Mouse (Mus musculus): Measurements from ENCODE around the gene Haus3. TPM values are rescaled to one million over a fixed set of nuclear protein-coding genes. Genes with fewer than 3 reads are reported as not detected.

Haus3 gene
- total and polyA plus RNA-seq, 3 experiments, result 0.92 to 4.8 (median 3.2) TPM

DNA sequence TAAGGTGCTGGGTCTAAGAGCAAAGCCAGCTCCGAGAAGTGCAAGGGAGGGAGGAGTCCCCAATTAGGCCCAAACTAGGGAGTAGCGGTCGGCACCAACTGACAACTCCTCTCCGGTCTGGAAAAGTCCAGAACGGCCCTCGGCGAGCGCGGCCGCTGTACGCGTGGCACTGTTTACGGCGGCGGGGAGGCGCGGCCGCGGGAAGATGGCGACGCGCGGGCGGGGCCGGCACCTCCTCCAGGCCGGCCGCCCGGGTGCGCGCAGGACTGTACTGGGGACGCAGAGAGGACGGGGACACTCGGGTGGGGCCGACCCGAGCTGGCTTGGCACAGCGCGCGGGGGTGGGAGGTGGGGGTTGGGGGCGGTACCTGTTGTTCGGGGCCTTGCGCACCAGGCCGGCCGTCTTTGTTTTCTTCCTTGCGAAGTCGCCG is 17.6 kb upstream of the Haus3 start:
- WGBS, result 1% methylated on average over 46 of the region's 46 CpGs
- intact Hi-C loops (cut with DNase I), result loop anchor here (10.0 kb wide), 1 partner anchor 532 kb away; the partner anchor contains the start of genes Slbp, Tacc3 and Tmem129
- no peak for TF ChIP-seq CTCF (IDR thresholded peaks at IDR 0.05)
- TF ChIP-seq POLR2A (IDR thresholded peaks at IDR 0.05; ENCODE audit: insufficient read depth, low read depth, low read length), result peak; percentile 18; the same call in 1 of the 2 replicates
- H3K9ac ChIP-seq (ENCODE audit: low read depth, low read length), result peak overlapping the region; percentile 93
- no peaks in the 10 kb centered on the region for H3K27me3 ChIP-seq (ENCODE audit: control insufficient read depth, insufficient read depth, low read length)
- H3K79me2 ChIP-seq (replicated peaks; ENCODE audit: control insufficient read depth, insufficient read depth, low read length), result 0 out of 2 replicates have a peak, but pooled peaks cover 2% of the 10 kb centered on the region
- peak overlapping the region; percentile 89 for H3K4me3 ChIP-seq
- peak; percentile 82 to 84 for DNase-seq
- peaks cover 14% of the 10 kb centered on the region for H3K36me3 ChIP-seq (ENCODE audit: control insufficient read depth, insufficient read depth, low read length)
- H3K4me1 ChIP-seq (ENCODE audit: control insufficient read depth, insufficient read depth, low read length), result peaks cover 45% of the 10 kb centered on the region
- peak overlapping the region; percentile 97 for H3K27ac ChIP-seq

DNA sequence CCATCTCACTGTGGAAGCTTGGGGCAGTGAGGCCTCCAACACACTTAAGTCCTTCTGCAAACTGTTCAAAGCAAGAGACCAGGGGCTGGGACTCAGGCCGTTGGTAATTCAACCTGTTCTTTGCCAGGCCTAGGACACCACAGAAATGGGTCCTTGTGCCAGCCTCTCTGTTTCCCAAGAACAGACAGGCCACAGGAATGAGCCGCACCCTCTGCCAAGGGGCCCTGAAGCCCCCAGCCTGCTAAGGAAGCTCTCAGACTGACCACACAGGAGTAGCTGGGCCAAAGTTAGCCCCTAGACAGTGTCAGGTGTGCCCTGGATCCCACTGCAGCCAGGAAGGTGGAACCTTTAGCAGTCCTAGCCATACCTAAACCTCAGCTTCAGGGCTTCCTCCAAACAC is 17.1 kb upstream of the Haus3 start:
- TF ChIP-seq CTCF (IDR thresholded peaks at IDR 0.05), result no peak
- TF ChIP-seq EP300 (IDR thresholded peaks at IDR 0.05; ENCODE audit: insufficient read depth, low read depth, low read length), result no peak
- no peak for TF ChIP-seq POLR2A (IDR thresholded peaks at IDR 0.05; ENCODE audit: insufficient read depth, low read depth, low read length)
- 34% methylated on average over 2 of the region's 2 CpGs for WGBS
- Histone ChIP-seq H3K27ac (peak overlapping the region; percentile 97), H3K9ac (ENCODE audit: low read depth, low read length) (peak overlapping the region; percentile 93), H3K36me3 (ENCODE audit: control insufficient read depth, insufficient read depth, low read length) (peaks cover 20% of the 10 kb centered on the region), H3K27me3 (ENCODE audit: control insufficient read depth, insufficient read depth, low read length) (no peaks in the 10 kb centered on the region), H3K79me2 (replicated peaks; ENCODE audit: control insufficient read depth, insufficient read depth, low read length) (0 out of 2 replicates have a peak, but pooled peaks cover 2% of the 10 kb centered on the region), H3K4me3 (peak overlapping the region; percentile 89), H3K4me1 (ENCODE audit: control insufficient read depth, insufficient read depth, low read length) (peaks cover 50% of the 10 kb centered on the region)
- intact Hi-C loops (cut with DNase I), result loop anchor here (10.0 kb wide), 1 partner anchor 532 kb away; the partner anchor contains the start of genes Slbp, Tacc3 and Tmem129
- peak in 1 of 2 experiments; percentile 48 for DNase-seq

DNA sequence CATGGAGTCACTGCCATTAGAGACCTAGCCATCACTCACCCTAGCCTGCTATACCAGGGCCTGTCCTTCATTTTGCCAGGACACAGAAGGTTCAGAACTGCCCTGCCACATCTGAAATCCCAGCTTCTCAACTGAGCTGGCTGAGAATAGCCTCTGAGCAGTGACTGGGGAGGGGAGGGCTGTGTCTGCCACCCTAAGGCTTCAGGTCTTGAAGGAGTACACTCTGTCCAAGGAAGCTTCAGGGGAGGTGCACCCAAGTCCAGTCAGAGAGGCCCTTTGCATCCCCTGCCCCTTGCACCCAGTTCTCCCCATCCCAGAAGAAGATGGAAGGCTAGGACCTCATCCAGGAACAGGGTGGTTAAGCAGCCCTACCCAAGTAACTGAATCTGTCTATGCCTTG is 16.5 kb upstream of the Haus3 start:
- intact Hi-C loops (cut with DNase I), result loop anchor here (10.0 kb wide), 1 partner anchor 531 kb away; the partner anchor contains the start of genes Slbp, Tacc3 and Tmem129
- Histone ChIP-seq H3K27ac (peak overlapping the region; percentile 97), H3K9ac (ENCODE audit: low read depth, low read length) (peak overlapping the region; percentile 93), H3K36me3 (ENCODE audit: control insufficient read depth, insufficient read depth, low read length) (peaks cover 25% of the 10 kb centered on the region), H3K4me1 (ENCODE audit: control insufficient read depth, insufficient read depth, low read length) (peaks cover 53% of the 10 kb centered on the region), H3K27me3 (ENCODE audit: control insufficient read depth, insufficient read depth, low read length) (no peaks in the 10 kb centered on the region), H3K4me3 (peak overlapping the region; percentile 89), H3K79me2 (replicated peaks; ENCODE audit: control insufficient read depth, insufficient read depth, low read length) (0 out of 2 replicates have a peak, but pooled peaks cover 2% of the 10 kb centered on the region)
- TF ChIP-seq POLR2A (IDR thresholded peaks at IDR 0.05; ENCODE audit: insufficient read depth, low read depth, low read length) (no peak), CTCF (IDR thresholded peaks at IDR 0.05) (no peak), EP300 (IDR thresholded peaks at IDR 0.05; ENCODE audit: insufficient read depth, low read depth, low read length) (no peak)
- DNase-seq, result peak in 1 of 2 experiments; percentile 28

DNA sequence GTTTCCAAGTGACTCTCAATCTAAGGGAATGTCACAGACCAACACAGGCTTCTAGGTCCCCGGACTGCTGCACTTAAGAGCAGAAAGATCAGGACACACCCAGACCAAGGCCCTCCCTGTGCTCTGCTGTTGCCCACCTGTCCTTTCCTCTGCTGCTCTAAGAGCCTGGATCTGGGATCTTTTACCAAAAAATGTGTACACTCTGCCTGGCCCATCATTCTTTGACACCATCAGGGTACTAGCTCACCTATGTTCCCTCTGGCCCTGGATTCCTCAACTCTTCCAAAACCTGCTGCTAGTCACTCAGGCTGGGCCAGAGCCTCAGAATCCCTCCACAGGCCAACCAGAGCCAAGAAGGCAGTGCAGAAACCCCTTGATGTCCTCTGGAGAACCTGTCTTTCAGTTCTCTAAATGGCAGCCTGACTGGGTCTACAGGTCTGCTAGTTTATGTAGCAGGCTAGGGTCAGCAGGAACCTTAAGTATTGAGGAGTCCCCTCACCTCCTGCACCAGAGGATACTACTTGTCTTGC is 15.8 kb upstream of the Haus3 start:
- 0 out of 2 replicates have a peak, but pooled peaks cover 2% of the 10 kb centered on the region for H3K79me2 ChIP-seq (replicated peaks; ENCODE audit: control insufficient read depth, insufficient read depth, low read length)
- peaks cover 26% of the 10 kb centered on the region for H3K36me3 ChIP-seq (ENCODE audit: control insufficient read depth, insufficient read depth, low read length)
- 48% methylated on average over 1 of the region's 1 CpGs for WGBS
- no peak for TF ChIP-seq CTCF (IDR thresholded peaks at IDR 0.05)
- TF ChIP-seq EP300 (IDR thresholded peaks at IDR 0.05; ENCODE audit: insufficient read depth, low read depth, low read length), result no peak
- no peak for TF ChIP-seq POLR2A (IDR thresholded peaks at IDR 0.05; ENCODE audit: insufficient read depth, low read depth, low read length)
- no peaks in the 10 kb centered on the region for H3K27me3 ChIP-seq (ENCODE audit: control insufficient read depth, insufficient read depth, low read length)
- H3K9ac ChIP-seq (ENCODE audit: low read depth, low read length), result peak overlapping the region; percentile 93
- peak overlapping the region; percentile 89 for H3K4me3 ChIP-seq
- intact Hi-C loops (cut with DNase I), result loop anchor here (10.0 kb wide), 1 partner anchor 530 kb away; the partner anchor contains the start of genes Slbp, Tacc3 and Tmem129
- peak; percentile 6 to 25 for DNase-seq
- peaks cover 56% of the 10 kb centered on the region for H3K4me1 ChIP-seq (ENCODE audit: control insufficient read depth, insufficient read depth, low read length)
- peak overlapping the region; percentile 97 for H3K27ac ChIP-seq

DNA sequence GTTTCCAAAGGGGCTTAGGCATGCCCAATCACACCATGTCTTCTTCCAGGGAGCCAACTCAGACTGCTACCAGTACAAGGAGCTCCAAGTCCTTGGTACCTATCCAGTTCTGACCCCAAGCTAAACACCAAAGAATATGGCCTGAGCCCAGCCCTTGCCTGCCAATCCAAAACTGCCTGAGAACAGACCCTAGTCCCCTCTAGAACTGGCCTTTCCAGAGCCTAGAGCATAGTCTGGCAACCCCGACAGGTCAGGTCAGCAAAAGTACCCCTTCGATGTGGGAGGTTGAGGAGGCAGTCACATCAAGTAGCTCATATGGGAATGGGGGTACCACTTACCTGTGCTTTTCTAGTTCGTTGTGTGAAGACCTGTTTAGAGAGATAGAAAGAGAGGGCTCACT is 14.6 kb upstream of the Haus3 start:
- intact Hi-C loops (cut with DNase I), result loop anchor here (10.0 kb wide), 1 partner anchor 529 kb away; the partner anchor contains the start of genes Slbp, Tacc3 and Tmem129
- H3K27ac ChIP-seq, result peak overlapping the region; percentile 97
- 94% methylated on average over 3 of the region's 3 CpGs for WGBS
- peak in 1 of 2 experiments; percentile 5 for DNase-seq
- H3K4me1 ChIP-seq (ENCODE audit: control insufficient read depth, insufficient read depth, low read length), result peaks cover 50% of the 10 kb centered on the region
- peaks cover 29% of the 10 kb centered on the region for H3K36me3 ChIP-seq (ENCODE audit: control insufficient read depth, insufficient read depth, low read length)
- H3K79me2 ChIP-seq (replicated peaks; ENCODE audit: control insufficient read depth, insufficient read depth, low read length), result 0 out of 2 replicates have a peak, but pooled peaks cover 2% of the 10 kb centered on the region
- H3K27me3 ChIP-seq (ENCODE audit: control insufficient read depth, insufficient read depth, low read length), result no peaks in the 10 kb centered on the region
- H3K9ac ChIP-seq (ENCODE audit: low read depth, low read length), result no peak overlapping the region
- H3K4me3 ChIP-seq, result no peak overlapping the region; the same call in 1 of the 2 replicates
- TF ChIP-seq EP300 (IDR thresholded peaks at IDR 0.05; ENCODE audit: insufficient read depth, low read depth, low read length) (no peak), POLR2A (IDR thresholded peaks at IDR 0.05; ENCODE audit: insufficient read depth, low read depth, low read length) (no peak), CTCF (IDR thresholded peaks at IDR 0.05) (no peak)
